Mouse (Mus musculus) intestine, postnatal 0 days (tissue): ENCODE data around the gene Cd244a. TPM values are rescaled to one million over a fixed set of nuclear protein-coding genes. Genes with fewer than 3 reads are reported as not detected.

Experiments
- ATAC-seq: fragments of 200-750 bp; cut with Nextera tagmentation; 2 replicates; pipeline ENCODE4 v1.8.0; 2017; ENCODE audit warnings: mild to moderate bottlenecking, moderate TSS enrichment, moderate library complexity
- H3K27ac ChIP-seq: fragments of 300-500 bp; sonication (generic); 2 replicates; pipeline ENCODE4 v1.5.1; 2014; ENCODE audit warnings: mild to moderate bottlenecking, low read depth, low read length, moderate library complexity
- H3K27me3 ChIP-seq: fragments of 300-500 bp; sonication (generic); replicated peaks from 2 replicates; pipeline ENCODE4 v1.6.1; 2014; ENCODE audit warnings: low read length, mixed read lengths; ENCODE audit not compliant: control insufficient read depth, insufficient read depth
- H3K36me3 ChIP-seq: fragments of 300-500 bp; sonication (generic); 2 replicates; pipeline ENCODE4 v1.6.1; 2014; ENCODE audit warnings: mild to moderate bottlenecking, moderate library complexity; ENCODE audit not compliant: control insufficient read depth, insufficient read depth
- H3K4me1 ChIP-seq: fragments of 300-500 bp; sonication (generic); replicated peaks from 2 replicates; pipeline ENCODE4 v1.6.1; 2014; ENCODE audit warnings: antibody characterized with exemption, low read length, mixed read lengths; ENCODE audit not compliant: control insufficient read depth, insufficient read depth
- H3K4me2 ChIP-seq: fragments of 300-500 bp; sonication (generic); replicated peaks from 2 replicates; pipeline ENCODE4 v1.6.1; 2014; ENCODE audit warnings: low read depth, mild to moderate bottlenecking, moderate library complexity
- H3K4me3 ChIP-seq: fragments of 300-500 bp; sonication (generic); 2 replicates; pipeline ENCODE4 v1.5.1; 2014; ENCODE audit warnings: low read depth, low read length
- H3K9ac ChIP-seq: fragments of 300-500 bp; sonication (generic); 2 replicates; pipeline ENCODE4 v1.6.1; 2014; ENCODE audit warnings: mild to moderate bottlenecking, low read depth, low read length
- H3K9me3 ChIP-seq: fragments of 300-500 bp; sonication (generic); 2 replicates; pipeline ENCODE4 v1.6.1; 2016; ENCODE audit warnings: mixed run types; ENCODE audit not compliant: control insufficient read depth
- CTCF ChIP-seq: sonication (generic); IDR thresholded peaks from 2 replicates; pipeline ENCODE4 v1.5.1; 2016; ENCODE audit warnings: low read depth, mild to moderate bottlenecking, control low read depth, antibody characterized with exemption, moderate library complexity
- WGBS: fragments of 180-500 bp; shearing (Covaris S2); extraction: QIAGEN DNeasy Blood & Tissue Kit; methylation state at CpG from one replicate; pipeline ENCODE4 v1.1.7; 2014; 5-methylcytosine and 5-hydroxymethylcytosine counted together
- microRNA-seq: library from miRNA; unstranded; fragments of <30 nt; microRNA quantifications from one replicate; pipeline ENCODE4, GENCODE M21; 2016
- polyA plus RNA-seq: library from polyadenylated mRNA; unstranded; fragments of >200 nt; fragmentation: Nextera tagmentation; extraction: Ambion mirVana; gene quantifications from 2 replicates; pipeline ENCODE4 v1.2.1, GENCODE M21; 2015

Gene Cd244a
- polyA plus RNA-seq, 1 experiment from 2014 or later = 0.37 TPM

- Histone ChIP-seq H3K4me1 (no peaks in the 10 kb centered on the region), H3K36me3 (no peaks in the 10 kb centered on the region), H3K4me2 (no peak within 1 kb of the TSS), H3K27ac (no peak within 1 kb of the TSS), H3K4me3 (no peak within 1 kb of the TSS), H3K27me3 (no peaks in the 10 kb centered on the region), H3K9me3 (no peaks in the 10 kb centered on the region), H3K9ac (no peak within 1 kb of the TSS)
- ATAC-seq = no peak
- TF ChIP-seq CTCF = no peak
- WGBS = 87% methylated on average over 5 of the region's 5 CpGs
These were observed 93.7 kb downstream of the Cd244a start, which contains the start of gene Slamf7 for GRCm38 (mm10) chr1:171652734-171653133. Gene Slamf7 (minus strand): TSS chr1:171653035.

GRCm38 (mm10) chr1:171658561-171658991 is 99.6 kb downstream of the Cd244a start:
- H3K4me2 ChIP-seq = no peak overlapping the region
- no peak overlapping the region for H3K4me3 ChIP-seq
- H3K27ac ChIP-seq = no peak overlapping the region
- H3K4me1 ChIP-seq = no peaks in the 10 kb centered on the region
- WGBS = 51% methylated on average over 5 of the region's 5 CpGs
- no peaks in the 10 kb centered on the region for H3K9me3 ChIP-seq
- TF ChIP-seq CTCF = peak; percentile 24
- no peaks in the 10 kb centered on the region for H3K36me3 ChIP-seq
- no peak for ATAC-seq
- H3K27me3 ChIP-seq = no peaks in the 10 kb centered on the region
- H3K9ac ChIP-seq = no peak overlapping the region

Small RNA genes within 50 kb of the gene (microRNA-seq; reads per million reads assigned to microRNA genes)
- gene Mir7683 = not detected

Other genes starting within 250 kb of the Cd244a start
- 28.1 and 29.9 TPM in 2 replicates for gene Dedd, start 230.0 kb upstream of the Cd244a start, polyA plus RNA-seq
- gene Nit1, start 213.5 kb upstream of the Cd244a start, polyA plus RNA-seq = 60.1 and 66.5 TPM in 2 replicates
- 69.5 and 73.1 TPM in 2 replicates for gene Pfdn2, start 213.5 kb upstream of the Cd244a start, polyA plus RNA-seq
- gene Klhdc9, start 198.4 kb upstream of the Cd244a start, polyA plus RNA-seq = 0.48 and 0.82 TPM in 2 replicates
- gene Nectin4, start 189.1 kb upstream of the Cd244a start, polyA plus RNA-seq = 0.38 and 0.48 TPM in 2 replicates
- gene Arhgap30, start 170.2 kb upstream of the Cd244a start, polyA plus RNA-seq = 1.3 TPM in 2 replicates
- 35.1 and 36.5 TPM in 2 replicates for gene Usf1, start 147.9 kb upstream of the Cd244a start, polyA plus RNA-seq
- 1.7 and 2.8 TPM in 2 replicates for gene Tstd1, start 140.3 kb upstream of the Cd244a start, polyA plus RNA-seq
- 72.5 and 83.1 TPM in 2 replicates for gene F11r, start 121.7 kb upstream of the Cd244a start, polyA plus RNA-seq
- 15.4 and 16.1 TPM in 2 replicates for gene Alyref2, start 55.7 kb upstream of the Cd244a start, polyA plus RNA-seq
- gene Itln1, start 23.9 kb upstream of the Cd244a start, polyA plus RNA-seq = 2.5 and 3.0 TPM in 2 replicates
- 0.18 and 0.55 TPM in 2 replicates for gene Ly9, start 48.2 kb downstream of the Cd244a start, polyA plus RNA-seq
- gene Slamf7, start 93.8 kb downstream of the Cd244a start, polyA plus RNA-seq = 0.18 and 0.21 TPM in 2 replicates
- 3.9 and 4.3 TPM in 2 replicates for gene Cd48, start 122.8 kb downstream of the Cd244a start, polyA plus RNA-seq
- gene Slamf1, start 207.9 kb downstream of the Cd244a start, polyA plus RNA-seq = 0.14 TPM in 1 of 2 replicates, not detected in the other